In genomic region chr10:81544296-81545160, GRCm38 (mm10) we compare ENCODE assay signal across 8 mouse cellular contexts. TPM values are rescaled to one million over a fixed set of nuclear protein-coding genes. Genes with fewer than 3 reads are reported as not detected.
DNase-seq lines count a peak whose midpoint lies in the region; ATAC-seq and TF ChIP-seq lines count a peak whose summit lies in the region.

No protein-coding gene starts in this region.

- peak overlapping the region; percentile 94 for H3K4me2 ChIP-seq in limb, embryonic 11.5 days (ENCODE audit: low read depth, severe bottlenecking)
- peak overlapping the region; percentile 83 for H3K4me2 ChIP-seq in neural tube, embryonic 15.5 days

- WGBS in limb, embryonic 11.5 days: under 1% methylated on average over 86 of the region's 93 CpGs
- WGBS in neural tube, embryonic 15.5 days: under 1% methylated on average over 82 of the region's 93 CpGs

- H3K27ac ChIP-seq in embryonic fibroblast, embryonic 13.5 days (ENCODE audit: insufficient read depth, low read length): peak overlapping the region; percentile 46; the same call in 1 of the 2 replicates
- H3K27ac ChIP-seq in limb, embryonic 11.5 days (replicated peaks; ENCODE audit: low read depth, low read length): peak overlapping the region; percentile 8; the same call in 1 of the 2 replicates
- peak overlapping the region; percentile 92 for H3K27ac ChIP-seq in neural tube, embryonic 15.5 days (replicated peaks)

- 0 out of 2 replicates have a peak, but pooled peaks have one; percentile 0 for ATAC-seq in frontal cortex, adult (ENCODE audit: low TSS enrichment)
- peak; percentile 11; the same call in 1 of the 2 replicates for ATAC-seq in limb, embryonic 11.5 days (ENCODE audit: insufficient number of reproducible peaks, low FRiP score, low TSS enrichment, low read depth)
- no peak; the same call in 1 of the 2 replicates for ATAC-seq in neural tube, embryonic 15.5 days (ENCODE audit: low FRiP score)

- H3K27me3 ChIP-seq in limb, embryonic 11.5 days (ENCODE audit: control insufficient read depth, insufficient read depth, low read length): no peaks in the 10 kb centered on the region
- H3K27me3 ChIP-seq in neural tube, embryonic 15.5 days (replicated peaks): no peaks in the 10 kb centered on the region

- no peak for DNase-seq in frontal cortex, postnatal 36 days (ENCODE audit: low spot score in 2 of 2)
- DNase-seq in 3134 (ENCODE audit: extremely low read depth, insufficient read length, low spot score): peak; percentile 70
- no peak for DNase-seq in limb, embryonic 11.5 days (ENCODE audit: low spot score)
- DNase-seq in spleen, postnatal 14 days (ENCODE audit: low spot score in 2 of 2): no peak
- no peak for DNase-seq in adrenal gland, postnatal 4 days (ENCODE audit: low spot score in 2 of 2)

- H3K9me3 ChIP-seq in limb, embryonic 11.5 days (ENCODE audit: control insufficient read depth, low read length): no peaks in the 10 kb centered on the region
- no peaks in the 10 kb centered on the region for H3K9me3 ChIP-seq in neural tube, embryonic 15.5 days (replicated peaks)

- peaks cover 3% of the 10 kb centered on the region; the same call in 1 of the 2 replicates for H3K4me1 ChIP-seq in embryonic fibroblast, embryonic 13.5 days (ENCODE audit: control insufficient read depth, insufficient read depth, low read length)
- peaks cover 16% of the 10 kb centered on the region for H3K4me1 ChIP-seq in limb, embryonic 11.5 days (ENCODE audit: control insufficient read depth, insufficient read depth, low read length)
- H3K4me1 ChIP-seq in neural tube, embryonic 15.5 days: peaks cover 40% of the 10 kb centered on the region

- H3K36me3 ChIP-seq in limb, embryonic 11.5 days (ENCODE audit: control insufficient read depth, insufficient read depth, low read length): no peaks in the 10 kb centered on the region
- H3K36me3 ChIP-seq in neural tube, embryonic 15.5 days: no peaks in the 10 kb centered on the region

- peak overlapping the region; percentile 90 for H3K4me3 ChIP-seq in embryonic fibroblast, embryonic 13.5 days (ENCODE audit: insufficient read depth, low read length)
- H3K4me3 ChIP-seq in limb, embryonic 11.5 days (ENCODE audit: low read depth, low read length): peak overlapping the region; percentile 64
- peak overlapping the region; percentile 74 for H3K4me3 ChIP-seq in neural tube, embryonic 15.5 days (replicated peaks)

- peak overlapping the region; percentile 86 for H3K9ac ChIP-seq in limb, embryonic 11.5 days (ENCODE audit: low read length)
- H3K9ac ChIP-seq in neural tube, embryonic 15.5 days (replicated peaks): peak overlapping the region; percentile 98

- no peak for TF ChIP-seq CTCF in embryonic fibroblast, embryonic 13.5 days (IDR thresholded peaks at IDR 0.05; ENCODE audit: borderline replicate concordance, insufficient read depth, low read length)

- TF ChIP-seq POLR2A in embryonic fibroblast, embryonic 13.5 days (IDR thresholded peaks at IDR 0.05; ENCODE audit: low read depth, low read length): peak; percentile 41; the same call in 1 of the 2 replicates

RNA-seq across cellular contexts. Expression of gene Gna11, which starts 0.5 kb away (rescaled TPM):
- 64.4 and 66.3 TPM in 2 replicates for polyA plus RNA-seq in embryonic fibroblast, embryonic 13.5 days (2011; ENCODE audit: insufficient read length, low read depth, missing spikeins)
- polyA plus RNA-seq in limb, embryonic 11.5 days (2014; fragmentation: Nextera tagmentation; extraction: Ambion mirVana): 80.3 and 82.1 TPM in 2 replicates
- polyA plus RNA-seq in neural tube, embryonic 15.5 days (2015; fragmentation: Nextera tagmentation; extraction: Ambion mirVana): 91.1 and 102 TPM in 2 replicates
- 10 to 100 TPM; 74.2 to 74.4 TPM for total RNA-seq in adrenal gland, postnatal 4 days (2021)

RNA-seq across cellular contexts. Expression of gene Aes, which starts 14.8 kb away (rescaled TPM):
- 354 and 424 TPM in 2 replicates for polyA plus RNA-seq in embryonic fibroblast, embryonic 13.5 days (2011; ENCODE audit: insufficient read length, low read depth, missing spikeins)
- 259 and 343 TPM in 2 replicates for polyA plus RNA-seq in limb, embryonic 11.5 days (2014; fragmentation: Nextera tagmentation; extraction: Ambion mirVana)
- polyA plus RNA-seq in neural tube, embryonic 15.5 days (2015; fragmentation: Nextera tagmentation; extraction: Ambion mirVana): 771 and 825 TPM in 2 replicates
- total RNA-seq in adrenal gland, postnatal 4 days (2021): 100 to 1,000 TPM; 639 to 647 TPM

RNA-seq across cellular contexts. Expression of gene Gna15, which starts 20.5 kb away (rescaled TPM):
- polyA plus RNA-seq in embryonic fibroblast, embryonic 13.5 days (2011; ENCODE audit: insufficient read length, low read depth, missing spikeins): 0.83 TPM in 1 of 2 replicates, not detected in the other
- polyA plus RNA-seq in limb, embryonic 11.5 days (2014; fragmentation: Nextera tagmentation; extraction: Ambion mirVana): 0.99 and 1.1 TPM in 2 replicates
- polyA plus RNA-seq in neural tube, embryonic 15.5 days (2015; fragmentation: Nextera tagmentation; extraction: Ambion mirVana): 1.7 and 2.6 TPM in 2 replicates
- total RNA-seq in adrenal gland, postnatal 4 days (2021): 1 to 10 TPM in 1 of 2 experiments, under 1 TPM in 1; 0.67 to 1.2 TPM

RNA-seq across cellular contexts. Expression of gene Tle2, which starts 29.8 kb away (rescaled TPM):
- polyA plus RNA-seq in embryonic fibroblast, embryonic 13.5 days (2011; ENCODE audit: insufficient read length, low read depth, missing spikeins): 22.4 and 25.7 TPM in 2 replicates
- 13.7 and 18.4 TPM in 2 replicates for polyA plus RNA-seq in limb, embryonic 11.5 days (2014; fragmentation: Nextera tagmentation; extraction: Ambion mirVana)
- 41.8 and 49.9 TPM in 2 replicates for polyA plus RNA-seq in neural tube, embryonic 15.5 days (2015; fragmentation: Nextera tagmentation; extraction: Ambion mirVana)
- total RNA-seq in adrenal gland, postnatal 4 days (2021): 10 to 100 TPM; 24.9 to 30.4 TPM

RNA-seq across cellular contexts. Expression of gene S1pr4, which starts 44.6 kb away (rescaled TPM):
- polyA plus RNA-seq in embryonic fibroblast, embryonic 13.5 days (2011; ENCODE audit: insufficient read length, low read depth, missing spikeins): not detected in 2 replicates
- polyA plus RNA-seq in limb, embryonic 11.5 days (2014; fragmentation: Nextera tagmentation; extraction: Ambion mirVana): 0.10 and 0.43 TPM in 2 replicates
- polyA plus RNA-seq in neural tube, embryonic 15.5 days (2015; fragmentation: Nextera tagmentation; extraction: Ambion mirVana): 0.69 and 2.1 TPM in 2 replicates
- total RNA-seq in adrenal gland, postnatal 4 days (2021): 1 to 10 TPM; 2.0 to 2.7 TPM

Comparison
In these comparisons a context has a peak if more than half of its experiments do, and no peak if none do; other contexts are left out.
1. H3K27ac ChIP-seq: peak in every context shown above with its lines; median percentile 92 in neural tube, embryonic 15.5 days; 46 in embryonic fibroblast, embryonic 13.5 days; 8 in limb, embryonic 11.5 days.